Mouse (Mus musculus) left cerebral cortex, adult 2 months (tissue): ENCODE measurements around the gene Zfyve21. TPM values are rescaled to one million over a fixed set of nuclear protein-coding genes. Genes with fewer than 3 reads are reported as not detected.

ENCODE experiments used
- DNase-seq, 2 experiments: peaks; one replicate each; pipeline ENCODE4 v3.0.0; 2021 to 2022; ENCODE audit warnings: low spot score in 2 of 2, mixed read lengths in 1 of 2; ENCODE audit errors: extremely low spot score in 1 of 2
- H3K27ac ChIP-seq: fragments of 200-600 bp; 2 replicates; pipeline ENCODE4 v1.8.1; 2022
- H3K4me3 ChIP-seq: fragments of 200-600 bp; 2 replicates; pipeline ENCODE4 v1.8.1; 2022
- CTCF ChIP-seq: fragments of 200-600 bp; IDR thresholded peaks from 2 replicates; pipeline ENCODE4 v1.8.1; 2022; ENCODE audit warnings: antibody characterized with exemption, mild to moderate bottlenecking, moderate library complexity
- intact Hi-C: fragments of 180-260 bp; cut with DNase I; formaldehyde crosslinking; loops from one replicate; pipeline ENCODE4 v1.15.1; 2025
- total RNA-seq, 2 experiments: library from RNA; stranded (reverse); gene quantifications; 2 replicates each; pipeline ENCODE4 v1.2.3; 2021

Zfyve21 gene
- total RNA-seq, 2 experiments from 2014 or later, result 20.5 to 21.0 TPM

DNA sequence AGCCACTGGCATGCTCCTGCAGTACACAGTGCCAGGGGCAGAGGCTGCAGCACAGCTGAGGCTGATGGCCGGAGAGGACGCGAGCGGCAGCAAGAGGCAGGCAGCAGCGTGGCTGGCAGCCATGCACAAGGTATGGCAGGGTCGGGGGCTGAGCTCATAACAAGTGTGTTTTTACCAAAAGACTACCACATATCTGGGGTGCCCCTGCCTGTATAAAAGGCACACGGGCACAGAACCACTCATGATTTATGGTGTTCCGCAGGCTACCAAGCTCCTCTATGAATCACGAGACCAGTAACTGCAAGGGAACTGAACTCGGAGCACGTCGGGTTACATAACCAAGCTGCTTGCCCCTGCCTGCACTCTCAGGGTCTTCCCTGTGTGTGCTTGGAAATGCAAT, 13.6 kb downstream of the Zfyve21 start:
- no peak overlapping the region for H3K27ac ChIP-seq
- DNase-seq, result no peak
- intact Hi-C loops, result no loop called here
- H3K4me3 ChIP-seq, result no peak overlapping the region
- no peak for TF ChIP-seq CTCF

DNA sequence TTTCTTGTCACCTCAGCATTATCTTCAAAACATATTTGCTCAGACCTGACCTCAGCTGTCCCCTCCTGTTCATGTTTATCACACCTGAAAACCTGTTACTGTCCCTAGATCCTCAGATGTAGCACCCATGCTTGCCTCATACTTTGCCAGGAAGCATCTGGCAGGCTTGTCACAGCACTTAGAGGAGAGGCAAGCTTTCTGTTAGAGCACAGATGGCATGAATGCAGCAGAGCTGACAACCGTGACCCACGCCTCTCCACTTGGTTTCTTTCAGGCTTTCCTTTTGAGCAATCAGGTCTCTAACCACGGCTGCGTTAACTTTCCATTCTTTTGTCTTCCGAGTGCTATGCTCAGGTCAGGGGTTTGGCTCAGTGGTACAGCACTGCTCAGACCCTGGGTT, 15.5 kb downstream of the Zfyve21 start:
- Histone ChIP-seq H3K27ac (no peak overlapping the region), H3K4me3 (no peak overlapping the region)
- no peak for TF ChIP-seq CTCF
- intact Hi-C loops, result no loop called here
- no peak for DNase-seq

GRCm38 (mm10) chr12:111829954-111830353, 16.0 kb downstream of the Zfyve21 start:
- no peak overlapping the region for H3K27ac ChIP-seq
- no peak for TF ChIP-seq CTCF
- no peak overlapping the region for H3K4me3 ChIP-seq
- intact Hi-C loops, result no loop called here
- DNase-seq, result no peak

GRCm38 (mm10) chr12:111830375-111830774, 16.4 kb downstream of the Zfyve21 start:
- H3K27ac ChIP-seq, result no peak overlapping the region
- no peak for DNase-seq
- no peak overlapping the region for H3K4me3 ChIP-seq
- intact Hi-C loops, result no loop called here
- TF ChIP-seq CTCF, result no peak

DNA sequence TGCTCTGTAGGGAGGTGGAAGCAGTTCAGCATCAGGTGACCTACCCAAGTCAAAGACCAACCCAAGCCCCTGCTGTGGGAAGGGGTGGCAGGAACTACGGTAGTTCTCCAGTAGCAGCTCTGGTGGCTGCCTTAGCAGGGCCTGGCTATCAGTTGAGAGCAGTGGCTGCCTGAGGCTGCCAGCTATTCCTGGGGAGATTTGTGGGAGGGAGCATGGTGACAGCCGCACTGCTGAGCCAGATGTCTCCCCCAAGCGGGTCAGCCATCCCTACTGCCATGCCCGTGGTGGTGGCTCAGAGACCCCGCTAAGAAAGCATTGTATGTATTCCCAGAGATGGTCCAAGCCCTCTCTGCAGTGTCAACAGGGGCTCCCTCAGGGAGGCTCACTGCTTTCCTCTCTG, 18.7 kb downstream of the Zfyve21 start:
- no peak for TF ChIP-seq CTCF
- intact Hi-C loops, result no loop called here
- H3K4me3 ChIP-seq, result no peak overlapping the region
- H3K27ac ChIP-seq, result no peak overlapping the region
- no peak for DNase-seq

- Histone ChIP-seq H3K27ac (no peak overlapping the region), H3K4me3 (no peak overlapping the region)
- DNase-seq, result no peak
- intact Hi-C loops, result no loop called here
- TF ChIP-seq CTCF, result no peak
Observed at GRCm38 (mm10) chr12:111833457-111833856, 19.5 kb downstream of the Zfyve21 start.

- Histone ChIP-seq H3K4me3 (no peak overlapping the region), H3K27ac (no peak overlapping the region)
- no peak for DNase-seq
- intact Hi-C loops, result no loop called here
- TF ChIP-seq CTCF, result no peak
Observed at GRCm38 (mm10) chr12:111842565-111843433, 28.8 kb downstream of the Zfyve21 start.

GRCm38 (mm10) chr12:111843470-111843869, 29.5 kb downstream of the Zfyve21 start:
- no peak for TF ChIP-seq CTCF
- intact Hi-C loops, result no loop called here
- Histone ChIP-seq H3K4me3 (no peak overlapping the region), H3K27ac (no peak overlapping the region)
- no peak for DNase-seq

- Histone ChIP-seq H3K27ac (no peak overlapping the region), H3K4me3 (no peak overlapping the region)
- DNase-seq, result no peak
- TF ChIP-seq CTCF, result no peak
- intact Hi-C loops, result no loop called here
Observed at GRCm38 (mm10) chr12:111845953-111846352, 32.0 kb downstream of the Zfyve21 start.

- no peak for TF ChIP-seq CTCF
- no peak overlapping the region for H3K27ac ChIP-seq
- no peak for DNase-seq
- intact Hi-C loops, result no loop called here
- H3K4me3 ChIP-seq, result no peak overlapping the region
Observed at GRCm38 (mm10) chr12:111846815-111847214, 32.8 kb downstream of the Zfyve21 start.

DNA sequence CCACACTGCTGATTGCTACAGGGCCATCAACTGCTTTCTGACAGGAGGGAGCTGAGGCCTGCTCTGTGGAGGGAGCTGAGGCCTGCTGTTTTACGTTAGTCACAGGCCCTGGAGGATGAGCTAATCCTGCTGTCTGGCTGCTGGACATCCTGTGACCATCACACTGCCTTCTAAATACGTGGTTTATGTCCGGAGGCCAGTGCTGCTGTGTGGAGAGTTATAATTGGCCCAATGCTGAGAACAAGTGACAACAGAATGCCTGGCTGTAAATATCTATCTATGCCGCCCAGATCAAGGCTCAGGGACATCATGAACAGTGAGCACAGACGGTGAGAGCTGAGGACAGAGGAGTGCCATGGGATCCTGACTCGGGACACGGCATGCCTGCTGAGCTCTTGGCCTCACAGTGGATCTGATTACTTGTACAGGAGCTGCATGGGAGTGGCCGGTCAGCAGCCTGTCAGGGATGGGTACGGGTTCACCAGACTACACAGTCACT, 34.4 kb downstream of the Zfyve21 start:
- no peak overlapping the region for H3K4me3 ChIP-seq
- intact Hi-C loops, result no loop called here
- H3K27ac ChIP-seq, result no peak overlapping the region; the same call in 1 of the 2 replicates
- no peak for TF ChIP-seq CTCF
- no peak for DNase-seq

DNA sequence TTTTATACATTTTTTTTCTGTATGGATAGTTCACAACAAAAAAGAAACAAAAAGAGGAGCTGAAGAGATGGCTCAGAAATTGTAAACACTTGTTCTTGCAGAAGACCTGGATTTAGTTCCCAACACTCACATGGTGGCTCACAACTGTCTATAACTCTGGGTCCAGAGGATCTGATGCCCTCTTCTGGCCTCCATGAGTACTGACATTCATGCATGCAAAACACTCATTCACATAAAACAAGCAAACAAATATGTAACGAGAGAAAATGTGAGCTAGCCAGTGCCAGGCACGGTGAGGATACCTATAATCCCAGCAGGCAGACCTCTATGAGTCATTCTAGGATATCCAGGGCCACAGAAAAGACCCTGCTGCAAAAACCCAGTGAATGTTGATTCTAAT, 37.3 kb downstream of the Zfyve21 start:
- no peak for DNase-seq
- intact Hi-C loops, result no loop called here
- peak; percentile 38 for TF ChIP-seq CTCF
- Histone ChIP-seq H3K4me3 (no peak overlapping the region), H3K27ac (no peak overlapping the region)

GRCm38 (mm10) chr12:111851745-111852144, 37.8 kb downstream of the Zfyve21 start:
- H3K27ac ChIP-seq, result no peak overlapping the region
- TF ChIP-seq CTCF, result no peak
- DNase-seq, result no peak
- no peak overlapping the region for H3K4me3 ChIP-seq
- intact Hi-C loops, result no loop called here
